Mouse (Mus musculus) C2C12 (cell line): ENCODE results near the gene Socs2. TPM values are rescaled to one million over a fixed set of nuclear protein-coding genes. Genes with fewer than 3 reads are reported as not detected.

Experiments
- H3K27me3 ChIP-seq: one replicate; pipeline ENCODE4 v1.6.1; 2011; ENCODE audit not compliant: control insufficient read depth, insufficient read depth, insufficient read length
- H3K36me3 ChIP-seq: one replicate; pipeline ENCODE4 v1.6.1; 2011; ENCODE audit not compliant: control insufficient read depth, insufficient read depth
- H3K4me3 ChIP-seq: one replicate; pipeline ENCODE4 v1.5.1; 2011; ENCODE audit warnings: mild to moderate bottlenecking, control low read depth; ENCODE audit not compliant: poor library complexity, insufficient read depth, severe bottlenecking
- H3K79me2 ChIP-seq: one replicate; pipeline ENCODE4 v1.6.1; 2011; ENCODE audit not compliant: control insufficient read depth, insufficient read depth
- H3K79me3 ChIP-seq: one replicate; pipeline ENCODE4 v1.6.1; 2011; ENCODE audit warnings: low read depth, control low read depth
- H3ac ChIP-seq: one replicate; pipeline ENCODE3; 2011; ENCODE audit warnings: low read depth; ENCODE audit not compliant: control insufficient read depth, insufficient read length
- CEBPB ChIP-seq: IDR thresholded peaks from one replicate; pipeline ENCODE4 v1.6.1; 2011; ENCODE audit warnings: low read depth, mild to moderate bottlenecking, control low read depth, moderate library complexity
- CTCF ChIP-seq: IDR thresholded peaks from one replicate; pipeline ENCODE4 v1.5.1; 2011; ENCODE audit not compliant: control insufficient read depth, insufficient read depth, insufficient read length
- FOSL1 ChIP-seq: IDR thresholded peaks from one replicate; pipeline ENCODE4 v1.8.0; 2011; ENCODE audit warnings: mild to moderate bottlenecking, low read length; ENCODE audit not compliant: poor library complexity, insufficient read depth, severe bottlenecking
- MAX ChIP-seq: IDR thresholded peaks from one replicate; pipeline ENCODE4 v1.6.1; 2011; ENCODE audit warnings: mild to moderate bottlenecking, control low read depth
- MYOD1 ChIP-seq: IDR thresholded peaks from one replicate; pipeline ENCODE4 v1.6.1; 2011; ENCODE audit warnings: low read depth; ENCODE audit not compliant: control insufficient read depth, insufficient read length
- MYOG ChIP-seq: IDR thresholded peaks from one replicate; pipeline ENCODE4 v1.6.1; 2011; ENCODE audit not compliant: control insufficient read depth, insufficient read length; ENCODE audit errors: extremely low read depth
- USF1 ChIP-seq: IDR thresholded peaks from one replicate; pipeline ENCODE4 v1.6.1; 2011; ENCODE audit warnings: low read depth, mild to moderate bottlenecking, control low read depth, moderate library complexity
- polyA plus RNA-seq: library from polyadenylated mRNA; unstranded; fragments of >200 nt; fragmentation: generic; extraction: Trizol; gene quantifications from one replicate; pipeline ENCODE4 v1.2.1, GENCODE M21; 2012; ENCODE audit warnings: missing spikeins

The Socs2 gene
- polyA plus RNA-seq, 1 experiment = 21.6 TPM

GRCm38 (mm10) chr10:95458050-95458806 is 41.2 kb upstream of the Socs2 start:
- Histone ChIP-seq H3ac (no peak overlapping the region), H3K27me3 (no peaks in the 10 kb centered on the region), H3K79me2 (no peaks in the 10 kb centered on the region), H3K4me3 (no peak overlapping the region), H3K36me3 (no peaks in the 10 kb centered on the region), H3K79me3 (no peaks in the 10 kb centered on the region)
- no peak for TF ChIP-seq MYOG
- TF ChIP-seq MAX = no peak
- no peak for TF ChIP-seq CEBPB
- no peak for TF ChIP-seq MYOD1
- TF ChIP-seq USF1 = no peak

- TF ChIP-seq FOSL1 = no peak
- TF ChIP-seq MYOG = no peak
- TF ChIP-seq MYOD1 = peak; percentile 75
- no peak for TF ChIP-seq CTCF
- no peak for TF ChIP-seq CEBPB
- Histone ChIP-seq H3ac (no peak overlapping the region), H3K79me2 (no peaks in the 10 kb centered on the region), H3K36me3 (no peaks in the 10 kb centered on the region), H3K79me3 (no peaks in the 10 kb centered on the region), H3K27me3 (no peaks in the 10 kb centered on the region), H3K4me3 (no peak overlapping the region)
Observed at GRCm38 (mm10) chr10:95457367-95458049, 40.5 kb upstream of the Socs2 start.

DNA sequence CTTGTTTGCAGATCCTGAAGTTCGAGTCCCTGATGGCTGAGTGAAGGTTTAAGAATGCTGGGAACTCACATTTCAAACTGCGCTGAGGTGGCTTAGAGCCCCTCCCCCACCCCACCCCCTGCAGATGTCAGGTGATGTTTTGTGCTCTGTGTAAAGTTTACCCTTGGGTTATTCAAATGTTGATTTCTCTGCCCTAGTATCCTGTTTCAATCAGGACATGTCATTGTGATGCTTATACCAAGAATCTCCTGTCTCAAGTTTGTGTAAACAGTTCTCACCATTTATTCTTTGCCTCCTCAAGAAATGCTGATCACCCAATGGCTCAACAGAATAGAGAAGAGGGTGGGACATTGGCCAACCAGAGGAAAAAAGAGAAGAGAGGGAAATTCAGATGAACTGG is 39.1 kb upstream of the Socs2 start:
- TF ChIP-seq MAX = no peak
- TF ChIP-seq CTCF = no peak
- TF ChIP-seq FOSL1 = no peak
- TF ChIP-seq MYOD1 = no peak
- no peak for TF ChIP-seq CEBPB
- Histone ChIP-seq H3K79me3 (no peaks in the 10 kb centered on the region), H3ac (no peak overlapping the region), H3K27me3 (no peaks in the 10 kb centered on the region), H3K4me3 (no peak overlapping the region), H3K79me2 (no peaks in the 10 kb centered on the region), H3K36me3 (no peaks in the 10 kb centered on the region)

GRCm38 (mm10) chr10:95453282-95453681 is 36.3 kb upstream of the Socs2 start:
- Histone ChIP-seq H3K36me3 (no peaks in the 10 kb centered on the region), H3K27me3 (no peaks in the 10 kb centered on the region), H3K4me3 (no peak overlapping the region), H3K79me3 (no peaks in the 10 kb centered on the region), H3K79me2 (no peaks in the 10 kb centered on the region), H3ac (no peak overlapping the region)
- no peak for TF ChIP-seq CTCF
- no peak for TF ChIP-seq CEBPB
- TF ChIP-seq MYOG = no peak
- TF ChIP-seq MAX = no peak
- TF ChIP-seq USF1 = no peak
- TF ChIP-seq MYOD1 = no peak
- no peak for TF ChIP-seq FOSL1

DNA sequence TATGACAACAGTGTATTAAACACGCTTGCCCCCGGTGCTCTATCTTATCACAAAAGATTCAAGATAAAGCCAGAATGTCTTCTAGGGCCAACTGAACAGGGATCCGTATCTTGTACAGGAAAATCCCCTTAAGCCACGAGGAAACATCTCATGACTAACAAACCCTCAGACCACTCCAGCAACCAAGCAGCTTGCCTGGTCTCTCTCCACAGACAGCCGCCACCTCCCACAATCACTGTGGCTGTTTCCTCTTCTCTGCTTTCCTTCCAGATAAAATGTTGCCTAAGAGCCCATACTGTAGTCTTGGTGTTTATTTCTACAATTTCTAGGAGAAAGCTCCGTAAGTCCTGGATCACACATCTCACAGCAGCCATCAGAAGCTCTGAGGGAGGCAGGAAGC is 32.1 kb upstream of the Socs2 start:
- no peaks in the 10 kb centered on the region for H3K36me3 ChIP-seq
- H3ac ChIP-seq = no peak overlapping the region
- TF ChIP-seq CTCF = no peak
- TF ChIP-seq MAX = no peak
- TF ChIP-seq CEBPB = no peak
- TF ChIP-seq FOSL1 = no peak
- TF ChIP-seq MYOG = no peak
- no peak for TF ChIP-seq MYOD1
- TF ChIP-seq USF1 = no peak
- no peaks in the 10 kb centered on the region for H3K79me2 ChIP-seq
- no peak overlapping the region for H3K4me3 ChIP-seq
- H3K79me3 ChIP-seq = no peaks in the 10 kb centered on the region
- no peaks in the 10 kb centered on the region for H3K27me3 ChIP-seq

GRCm38 (mm10) chr10:95447954-95448353 is 31.0 kb upstream of the Socs2 start:
- H3K27me3 ChIP-seq = no peaks in the 10 kb centered on the region
- H3K4me3 ChIP-seq = no peak overlapping the region
- no peaks in the 10 kb centered on the region for H3K79me3 ChIP-seq
- H3K36me3 ChIP-seq = no peaks in the 10 kb centered on the region
- H3K79me2 ChIP-seq = no peaks in the 10 kb centered on the region
- no peak overlapping the region for H3ac ChIP-seq
- no peak for TF ChIP-seq CEBPB
- no peak for TF ChIP-seq FOSL1
- TF ChIP-seq CTCF = no peak
- TF ChIP-seq MAX = no peak
- no peak for TF ChIP-seq MYOD1
- no peak for TF ChIP-seq MYOG
- no peak for TF ChIP-seq USF1
